Mouse (Mus musculus): Measurements from ENCODE around the gene Kif1c. TPM values are rescaled to one million over a fixed set of nuclear protein-coding genes. Genes with fewer than 3 reads are reported as not detected.

Kif1c gene
- polyA plus RNA-seq, 1 experiment from 2014 or later = 3.6 TPM

Small RNA genes within 50 kb of the gene (microRNA-seq; reads per million reads assigned to microRNA genes)
- gene Gm22760 (not detected), gene Mir6925 (not detected)

Other genes with a start within 250 kb of the Kif1c start
- gene Med11, start 248.6 kb upstream of the Kif1c start, polyA plus RNA-seq (2015; fragmentation: Nextera tagmentation; extraction: Ambion mirVana) = 42.4 and 45.9 TPM in 2 replicates
- gene Zmynd15, start 241.1 kb upstream of the Kif1c start, polyA plus RNA-seq (2015; fragmentation: Nextera tagmentation; extraction: Ambion mirVana) = 0.62 and 0.75 TPM in 2 replicates
- gene Cxcl16, start 240.6 kb upstream of the Kif1c start, polyA plus RNA-seq (2015; fragmentation: Nextera tagmentation; extraction: Ambion mirVana) = 2.7 and 3.9 TPM in 2 replicates
- 0.29 and 0.74 TPM in 2 replicates for gene Tm4sf5, start 195.3 kb upstream of the Kif1c start, polyA plus RNA-seq (2015; fragmentation: Nextera tagmentation; extraction: Ambion mirVana)
- gene Vmo1, start 185.9 kb upstream of the Kif1c start, polyA plus RNA-seq (2015; fragmentation: Nextera tagmentation; extraction: Ambion mirVana) = 0.31 and 0.41 TPM in 2 replicates
- gene Gltpd2, start 181.4 kb upstream of the Kif1c start, polyA plus RNA-seq (2015; fragmentation: Nextera tagmentation; extraction: Ambion mirVana) = 0.43 and 0.92 TPM in 2 replicates
- gene Psmb6, start 175.2 kb upstream of the Kif1c start, polyA plus RNA-seq (2015; fragmentation: Nextera tagmentation; extraction: Ambion mirVana) = 828 and 869 TPM in 2 replicates
- not detected in 2 replicates for gene Gm40193, start 167.6 kb upstream of the Kif1c start, polyA plus RNA-seq (2015; fragmentation: Nextera tagmentation; extraction: Ambion mirVana)
- gene Pld2, start 160.5 kb upstream of the Kif1c start, polyA plus RNA-seq (2015; fragmentation: Nextera tagmentation; extraction: Ambion mirVana) = 4.5 and 5.7 TPM in 2 replicates
- gene Mink1, start 137.7 kb upstream of the Kif1c start, polyA plus RNA-seq (2015; fragmentation: Nextera tagmentation; extraction: Ambion mirVana) = 14.1 and 15.5 TPM in 2 replicates
- gene 4930544D05Rik, start 84.7 kb upstream of the Kif1c start, polyA plus RNA-seq (2015; fragmentation: Nextera tagmentation; extraction: Ambion mirVana) = not detected in 2 replicates
- not detected in 2 replicates for gene Chrne, start 81.3 kb upstream of the Kif1c start, polyA plus RNA-seq (2015; fragmentation: Nextera tagmentation; extraction: Ambion mirVana)
- 0.18 and 0.22 TPM in 2 replicates for gene Gp1ba, start 61.4 kb upstream of the Kif1c start, polyA plus RNA-seq (2015; fragmentation: Nextera tagmentation; extraction: Ambion mirVana)
- gene Rnf167, start 53.3 kb upstream of the Kif1c start, polyA plus RNA-seq (2015; fragmentation: Nextera tagmentation; extraction: Ambion mirVana) = 120 and 129 TPM in 2 replicates
- gene Slc25a11, start 53.1 kb upstream of the Kif1c start, polyA plus RNA-seq (2015; fragmentation: Nextera tagmentation; extraction: Ambion mirVana) = 165 and 173 TPM in 2 replicates
- gene Pfn1, start 45.9 kb upstream of the Kif1c start, polyA plus RNA-seq (2015; fragmentation: Nextera tagmentation; extraction: Ambion mirVana) = 1,638 and 1,674 TPM in 2 replicates
- gene Eno3, start 43.3 kb upstream of the Kif1c start, polyA plus RNA-seq (2015; fragmentation: Nextera tagmentation; extraction: Ambion mirVana) = 52.3 and 57.1 TPM in 2 replicates
- 159 and 165 TPM in 2 replicates for gene Spag7, start 31.1 kb upstream of the Kif1c start, polyA plus RNA-seq (2015; fragmentation: Nextera tagmentation; extraction: Ambion mirVana)
- 11.8 and 15.1 TPM in 2 replicates for gene Camta2, start 12.4 kb upstream of the Kif1c start, polyA plus RNA-seq (2015; fragmentation: Nextera tagmentation; extraction: Ambion mirVana)
- 1.6 and 1.8 TPM in 2 replicates for gene Inca1, start 393 bp upstream of the Kif1c start, polyA plus RNA-seq (2015; fragmentation: Nextera tagmentation; extraction: Ambion mirVana)
- gene Zfp3, start 63.7 kb downstream of the Kif1c start, polyA plus RNA-seq (2015; fragmentation: Nextera tagmentation; extraction: Ambion mirVana) = 6.8 TPM in 2 replicates
- gene Scimp, start 112.0 kb downstream of the Kif1c start, polyA plus RNA-seq (2015; fragmentation: Nextera tagmentation; extraction: Ambion mirVana) = 0.22 and 0.23 TPM in 2 replicates
- 38.5 and 39.7 TPM in 2 replicates for gene Rabep1, start 144.2 kb downstream of the Kif1c start, polyA plus RNA-seq (2015; fragmentation: Nextera tagmentation; extraction: Ambion mirVana)

All from limb, embryonic 13.5 days (tissue).